Mouse (Mus musculus): ENCODE measurements around the gene Ncbp2.
A peak's percentile ranks its signal among the peaks of the same experiment; 100 is the strongest.

Gene Ncbp2

GRCm38 (mm10) chr16:31948345-31948774 is at the start of gene Ncbp2, which contains the start of gene 0610012G03Rik:
Ncbp2 (plus strand) TSS chr16:31948513.
0610012G03Rik (minus strand) TSS chr16:31948494.
- peak; percentile 94 for DNase-seq (ENCODE audit: low read depth, low spot score)

- no peak for DNase-seq (ENCODE audit: low read depth, low spot score)
Observed at GRCm38 (mm10) chr16:31898546-31899326, 49.6 kb upstream of the Ncbp2 start.

- DNase-seq (ENCODE audit: low read depth, low spot score): peak; percentile 88
Observed at GRCm38 (mm10) chr16:31901886-31902285, 46.4 kb upstream of the Ncbp2 start.

- no peak for DNase-seq (ENCODE audit: low read depth, low spot score)
Observed at GRCm38 (mm10) chr16:31903239-31903638, 45.1 kb upstream of the Ncbp2 start.

- DNase-seq (ENCODE audit: low read depth, low spot score): peak; percentile 77
Observed at GRCm38 (mm10) chr16:31905331-31905730, 43.0 kb upstream of the Ncbp2 start.

GRCm38 (mm10) chr16:31905891-31906825 is 42.2 kb upstream of the Ncbp2 start:
- DNase-seq (ENCODE audit: low read depth, low spot score): peak; percentile 44

GRCm38 (mm10) chr16:31906896-31907295 is 41.4 kb upstream of the Ncbp2 start:
- DNase-seq (ENCODE audit: low read depth, low spot score): peak; percentile 68

GRCm38 (mm10) chr16:31908959-31909358 is 39.4 kb upstream of the Ncbp2 start:
- DNase-seq (ENCODE audit: low read depth, low spot score): no peak

GRCm38 (mm10) chr16:31910281-31910847 is 37.9 kb upstream of the Ncbp2 start:
- no peak for DNase-seq (ENCODE audit: low read depth, low spot score)

- no peak for DNase-seq (ENCODE audit: low read depth, low spot score)
Observed at GRCm38 (mm10) chr16:31917776-31918175, 30.5 kb upstream of the Ncbp2 start.

GRCm38 (mm10) chr16:31918248-31918724 is 30.0 kb upstream of the Ncbp2 start:
- DNase-seq (ENCODE audit: low read depth, low spot score): peak; percentile 83

GRCm38 (mm10) chr16:31924368-31924767 is 23.9 kb upstream of the Ncbp2 start:
- DNase-seq (ENCODE audit: low read depth, low spot score): no peak

- DNase-seq (ENCODE audit: low read depth, low spot score): no peak
Observed at GRCm38 (mm10) chr16:31926091-31926490, 22.2 kb upstream of the Ncbp2 start.

- DNase-seq (ENCODE audit: low read depth, low spot score): peak; percentile 86
Observed at GRCm38 (mm10) chr16:31926547-31927182, 21.6 kb upstream of the Ncbp2 start.

- DNase-seq (ENCODE audit: low read depth, low spot score): no peak
Observed at GRCm38 (mm10) chr16:31927412-31927811, 20.9 kb upstream of the Ncbp2 start.

GRCm38 (mm10) chr16:31931330-31931729 is 17.0 kb upstream of the Ncbp2 start:
- DNase-seq (ENCODE audit: low read depth, low spot score): peak; percentile 49

- DNase-seq (ENCODE audit: low read depth, low spot score): no peak
Observed at GRCm38 (mm10) chr16:31932255-31932654, 16.1 kb upstream of the Ncbp2 start.

- DNase-seq (ENCODE audit: low read depth, low spot score): peak; percentile 93
Observed at GRCm38 (mm10) chr16:31932840-31933697, 15.2 kb upstream of the Ncbp2 start.

- no peak for DNase-seq (ENCODE audit: low read depth, low spot score)
Observed at GRCm38 (mm10) chr16:31933751-31934549, 14.4 kb upstream of the Ncbp2 start, which contains the start of gene Pigz. Pigz (plus strand) TSS chr16:31933851.

Data from R1 (cell line).